Mouse (Mus musculus) ES-Bruce4 (cell line): ENCODE data around the gene Inhba.

Experiments
- CTCF ChIP-seq: IDR thresholded peaks from one replicate; pipeline ENCODE4 v1.8.1; 2011; ENCODE audit warnings: low read depth, low read length
- EP300 ChIP-seq: IDR thresholded peaks from 2 replicates; pipeline ENCODE4 v1.6.1; 2011; ENCODE audit warnings: low read depth, low read length; ENCODE audit not compliant: insufficient read depth
- POLR2A ChIP-seq: IDR thresholded peaks from one replicate; pipeline ENCODE4 v1.8.1; 2011; ENCODE audit warnings: low read length; ENCODE audit not compliant: insufficient read depth

DNA sequence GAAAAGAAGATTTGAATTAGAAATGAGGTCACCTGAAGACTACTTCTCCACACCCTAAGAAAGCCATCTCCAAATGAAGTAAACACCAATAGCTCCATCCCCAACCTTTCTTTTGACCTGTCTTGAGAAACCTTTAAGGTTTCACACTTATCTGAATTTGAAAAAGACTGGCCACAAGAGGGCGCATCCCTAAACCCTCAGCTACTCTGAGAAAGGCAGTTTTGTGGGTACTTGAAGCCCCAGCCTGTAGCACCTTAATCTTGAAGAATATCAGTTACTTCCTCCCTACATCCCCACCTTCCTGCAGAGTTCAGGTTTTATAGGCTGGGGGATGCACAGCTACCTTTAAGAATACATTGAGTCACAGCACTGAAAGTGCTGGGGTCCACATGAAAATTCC is 9.0 kb downstream of the Inhba start:
- TF ChIP-seq CTCF (no peak), POLR2A (no peak), EP300 (no peak)
